Mouse (Mus musculus) embryo, embryonic 11.5 days (tissue): ENCODE data around the gene Ociad1.

Source experiments
- DNase-seq: peaks from one replicate; pipeline ENCODE4 v3.0.0-alpha.2; 2012; ENCODE audit warnings: low read depth, low spot score

Ociad1 gene

DNA sequence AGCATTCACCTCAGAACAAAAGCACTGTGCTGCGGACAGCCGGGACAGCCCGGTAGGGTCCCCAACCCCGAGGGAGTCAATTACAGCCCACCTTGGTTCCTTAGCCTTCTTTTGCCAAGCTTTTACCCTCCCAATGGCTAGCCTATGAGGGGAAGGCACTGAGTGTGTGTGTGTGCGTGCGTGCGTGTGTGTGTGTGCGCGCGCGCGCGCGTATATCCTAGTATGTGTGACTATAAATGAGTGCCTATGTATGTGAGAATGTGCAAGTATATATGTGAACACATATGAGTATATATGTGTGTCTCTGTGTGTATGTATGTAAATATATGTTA, 46.2 kb downstream of the Ociad1 start:
- DNase-seq = no peak

GRCm38 (mm10) chr5:73339779-73340722, 47.5 kb downstream of the Ociad1 start:
- no peak for DNase-seq

- DNase-seq = no peak
Observed at GRCm38 (mm10) chr5:73340723-73341235, 48.2 kb downstream of the Ociad1 start, which contains the start of gene Ociad2. TSS of gene Ociad2 (minus strand) at chr5:73341028.

- no peak for DNase-seq
Observed at GRCm38 (mm10) chr5:73342701-73343355, 50.2 kb downstream of the Ociad1 start.

GRCm38 (mm10) chr5:73344310-73344709, 51.7 kb downstream of the Ociad1 start:
- DNase-seq = no peak

DNA sequence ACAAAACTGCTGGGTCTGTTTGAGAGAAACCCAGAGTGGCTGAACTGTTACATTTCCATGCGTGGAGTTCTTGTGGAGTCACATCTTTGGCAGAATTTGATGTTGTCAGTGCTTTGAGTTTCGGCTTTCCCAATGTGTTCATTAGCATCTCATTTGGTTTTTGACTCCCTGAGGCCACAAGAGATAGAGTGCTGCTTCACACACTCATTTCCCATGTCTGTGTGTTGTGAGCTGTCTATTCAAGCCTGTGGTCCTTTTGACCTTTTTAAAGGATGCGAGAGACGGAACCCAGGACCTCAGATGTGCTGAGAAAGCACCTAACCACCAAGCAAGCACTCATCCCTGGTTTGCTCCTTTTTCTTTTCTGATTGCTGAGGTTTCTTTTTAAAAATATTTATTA, 52.7 kb downstream of the Ociad1 start:
- no peak for DNase-seq

DNA sequence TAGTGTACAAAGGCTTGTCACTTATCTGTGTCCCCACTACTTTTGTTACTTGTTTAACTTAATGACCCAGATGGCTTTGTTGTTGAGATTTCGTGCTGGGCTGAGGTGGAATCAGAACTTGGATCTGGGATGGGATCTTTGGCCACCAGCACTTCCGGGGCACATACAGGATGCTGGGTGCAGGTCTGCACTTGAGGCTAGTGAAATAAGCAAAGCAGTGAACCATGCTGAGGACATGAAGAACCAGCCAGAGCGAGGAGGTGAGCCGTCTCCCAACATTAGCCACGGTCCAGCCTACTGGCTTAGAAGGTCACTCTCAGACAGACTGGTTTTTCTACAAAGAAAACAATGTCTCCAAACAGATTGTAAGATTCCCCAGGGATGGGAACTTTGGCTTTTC, 56.9 kb downstream of the Ociad1 start:
- DNase-seq = no peak

DNA sequence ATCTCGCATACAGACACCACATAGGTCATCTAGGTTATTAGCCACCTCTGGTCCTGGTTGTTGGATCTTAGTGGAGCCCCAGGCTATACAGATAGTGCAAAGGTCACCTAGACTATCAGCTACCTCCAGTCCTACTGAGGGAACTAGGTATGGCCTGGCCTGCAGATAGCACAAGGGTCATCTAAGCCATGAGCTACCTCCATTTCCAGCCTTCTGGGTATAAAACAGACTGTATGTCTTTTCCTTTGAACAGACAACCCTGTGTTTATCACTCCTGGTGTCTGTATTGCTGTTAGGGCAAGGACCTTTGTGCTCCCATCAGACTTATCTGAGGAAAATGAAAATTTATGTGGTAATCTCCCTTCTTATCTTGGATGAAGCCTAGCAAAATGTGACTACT, 59.2 kb downstream of the Ociad1 start:
- DNase-seq = no peak

GRCm38 (mm10) chr5:73353519-73353918, 60.9 kb downstream of the Ociad1 start:
- no peak for DNase-seq

GRCm38 (mm10) chr5:73353978-73354377, 61.4 kb downstream of the Ociad1 start:
- DNase-seq = no peak

GRCm38 (mm10) chr5:73355393-73355792, 62.8 kb downstream of the Ociad1 start:
- DNase-seq = no peak

- DNase-seq = no peak
Observed at GRCm38 (mm10) chr5:73359134-73359751, 66.7 kb downstream of the Ociad1 start.

GRCm38 (mm10) chr5:73359752-73360141, 67.2 kb downstream of the Ociad1 start:
- no peak for DNase-seq

GRCm38 (mm10) chr5:73360240-73360639, 67.7 kb downstream of the Ociad1 start:
- no peak for DNase-seq

DNA sequence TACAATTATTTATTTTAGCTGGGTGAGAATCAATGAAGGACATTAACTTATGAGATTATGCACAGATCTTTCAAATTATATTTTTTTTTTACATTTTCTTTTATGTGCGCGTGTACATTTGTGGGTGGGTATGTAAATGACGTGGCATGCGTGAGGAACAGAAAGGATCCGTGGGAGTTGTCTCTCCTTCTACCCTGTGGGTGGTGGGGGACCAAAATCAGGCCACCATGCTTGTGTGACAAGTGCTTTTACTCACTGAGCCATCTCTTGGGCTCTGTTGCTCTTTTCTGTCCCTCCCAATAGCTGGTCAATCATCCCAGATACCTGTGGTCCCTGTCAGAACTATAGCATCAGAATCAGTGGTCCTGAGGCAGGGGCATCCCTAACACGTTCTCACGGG, 69.8 kb downstream of the Ociad1 start:
- no peak for DNase-seq

- DNase-seq = no peak
Observed at GRCm38 (mm10) chr5:73362791-73363190, 70.2 kb downstream of the Ociad1 start.
